ENCODE assay signal across 25 mouse cellular contexts in genomic region chr9:111012041-111012440, GRCm38 (mm10). TPM values are rescaled to one million over a fixed set of nuclear protein-coding genes. Genes with fewer than 3 reads are reported as not detected.
DNase-seq lines count a peak whose midpoint lies in the region; ATAC-seq lines count a peak whose summit lies in the region.
"Had no signal": no experiment of that assay in that cellular context is flagged by ENCODE, and none has a peak within 500 bp of the region (broad histone marks: within the 10 kb centered on the region; RNA-seq: fewer than 3 reads in every experiment).

No protein-coding gene starts in this region.

- 79% methylated on average over 3 of the region's 3 CpGs for WGBS in kidney, embryonic 15.5 days

- H3K9ac ChIP-seq in kidney, embryonic 15.5 days: no peak overlapping the region
- H3K9ac ChIP-seq: heart, embryonic 13.5 days; hindbrain, embryonic 14.5 days; intestine, embryonic 15.5 days; limb, embryonic 15.5 days; neural tube, embryonic 15.5 days had no signal

- peaks cover 10% of the 10 kb centered on the region; the same call in 1 of the 2 replicates for H3K4me1 ChIP-seq in kidney, embryonic 15.5 days
- H3K4me1 ChIP-seq: intestine, embryonic 15.5 days; limb, embryonic 15.5 days; neural tube, embryonic 15.5 days had no signal

- DNase-seq in adrenal gland, postnatal 14 days: peak; percentile 36
- DNase-seq in adrenal gland, postnatal 25 days: no peak
- DNase-seq in kidney, postnatal 14 days: peak; percentile 29
- DNase-seq in kidney, postnatal 4 days: peak; percentile 16 to 22
- DNase-seq in lung, postnatal 4 days: peak; percentile 50 to 69
- no peak for DNase-seq in layer of hippocampus, adult 9-11 months
- no peak for DNase-seq in testis, postnatal 14 days (ENCODE audit: low spot score)
- DNase-seq: cerebellum, adult 8-10 months; heart, postnatal 36 days; midbrain, embryonic 14.5 days; right cerebral cortex, postnatal 25 days; thymus, adult 2 months had no signal

- no peak overlapping the region for H3K4me3 ChIP-seq in kidney, embryonic 15.5 days (replicated peaks)
- H3K4me3 ChIP-seq: heart, embryonic 13.5 days; intestine, embryonic 15.5 days; layer of hippocampus, adult 2 months; limb, embryonic 15.5 days; myocyte; neural tube, embryonic 15.5 days had no signal

- no peak for ATAC-seq in kidney, embryonic 15.5 days (replicated peaks; ENCODE audit: low FRiP score)
- ATAC-seq: intestine, embryonic 15.5 days had no signal

- no peaks in the 10 kb centered on the region for H3K9me3 ChIP-seq in kidney, embryonic 15.5 days (replicated peaks)
- H3K9me3 ChIP-seq: G1E; heart, embryonic 13.5 days; intestine, embryonic 15.5 days; limb, embryonic 15.5 days; neural tube, embryonic 15.5 days had no signal

- no peak overlapping the region for H3K27ac ChIP-seq in kidney, embryonic 15.5 days
- H3K27ac ChIP-seq: heart, embryonic 13.5 days; hindbrain, embryonic 14.5 days; intestine, embryonic 15.5 days; layer of hippocampus, adult 2 months; limb, embryonic 15.5 days; neural tube, embryonic 15.5 days had no signal

- H3K27me3 ChIP-seq in kidney, embryonic 15.5 days: no peaks in the 10 kb centered on the region
- H3K27me3 ChIP-seq: heart, embryonic 13.5 days; intestine, embryonic 15.5 days; limb, embryonic 15.5 days; neural tube, embryonic 15.5 days had no signal

- no peak overlapping the region for H3K4me2 ChIP-seq in kidney, embryonic 15.5 days
- H3K4me2 ChIP-seq: heart, embryonic 13.5 days; hindbrain, embryonic 14.5 days; intestine, embryonic 15.5 days; limb, embryonic 15.5 days; neural tube, embryonic 15.5 days had no signal

- H3K36me3 ChIP-seq in kidney, embryonic 15.5 days: no peaks in the 10 kb centered on the region
- H3K36me3 ChIP-seq: G1E; heart, embryonic 13.5 days; intestine, embryonic 15.5 days; limb, embryonic 15.5 days; neural tube, embryonic 15.5 days had no signal

RNA-seq across cellular contexts. Expression of gene Ltf, which starts 7.0 kb away (rescaled TPM):
- total RNA-seq in adrenal gland, postnatal 14 days (2021): 2.6 and 7.3 TPM in 2 replicates
- 0.49 and 2.4 TPM in 2 replicates for total RNA-seq in adrenal gland, postnatal 25 days (2021)
- polyA plus RNA-seq in kidney, embryonic 15.5 days (2015; fragmentation: Nextera tagmentation; extraction: Ambion mirVana): 2.7 and 3.7 TPM in 2 replicates
- total RNA-seq: layer of hippocampus, adult 2 months had no signal
- polyA plus RNA-seq: G1E; myocyte; urinary bladder, adult 2 months had no signal

RNA-seq across cellular contexts. Expression of gene Rtp3, which starts 21.7 kb away (rescaled TPM):
- total RNA-seq in adrenal gland, postnatal 14 days (2021): 3.5 and 10.0 TPM in 2 replicates
- total RNA-seq in adrenal gland, postnatal 25 days (2021): 3.0 and 4.8 TPM in 2 replicates
- polyA plus RNA-seq in kidney, embryonic 15.5 days (2015; fragmentation: Nextera tagmentation; extraction: Ambion mirVana): 0.86 and 1.0 TPM in 2 replicates
- total RNA-seq: megakaryocyte, adult 5-6 weeks had no signal
- polyA plus RNA-seq: forebrain, embryonic 11.5 days; G1E; hindbrain, embryonic 14.5 days; limb, embryonic 15.5 days; midbrain, embryonic 14.5 days; myocyte; stomach, embryonic 14.5 days had no signal

RNA-seq across cellular contexts. Expression of gene Ccrl2, which starts 45.3 kb away (rescaled TPM):
- total RNA-seq in adrenal gland, postnatal 14 days (2021): 5.5 and 8.9 TPM in 2 replicates
- 4.2 and 4.5 TPM in 2 replicates for total RNA-seq in adrenal gland, postnatal 25 days (2021)
- polyA plus RNA-seq in kidney, embryonic 15.5 days (2015; fragmentation: Nextera tagmentation; extraction: Ambion mirVana): 1.3 TPM in 2 replicates

Comparison
In these comparisons a context has a peak if more than half of its experiments do, and no peak if none do; other contexts are left out.
1. DNase-seq: peak in adrenal gland, postnatal 14 days (single experiment), kidney, postnatal 14 days (single experiment), kidney, postnatal 4 days (2 of 2) and lung, postnatal 4 days (2 of 2); none in adrenal gland, postnatal 25 days (single experiment), layer of hippocampus, adult 9-11 months (single experiment) and testis, postnatal 14 days (single experiment).